Mouse (Mus musculus) CH12.LX (cell line): ENCODE measurements at regions not wholly inside any gene's neighbourhood (a gene's known extent, or its start where the extent isn't known, plus 50 kb on each side); places are given as distances from the start of the nearest gene placed in this dataset.

Experiments used
- CTCF ChIP-seq, 2 experiments: IDR thresholded peaks in 1 of 2; conservative IDR thresholded peaks in 1 of 2; 2 replicates each; pipeline ENCODE4 v1.5.1; 2011 to 2012; ENCODE audit warnings: low read depth in 2 of 2, low read length in 2 of 2, improper control_type of control experiment in 1 of 2, inconsistent platforms in 1 of 2, mild to moderate bottlenecking in 1 of 2, moderate library complexity in 1 of 2
- ELF1 ChIP-seq: IDR thresholded peaks from 2 replicates; pipeline ENCODE4 v1.6.1; 2014; ENCODE audit warnings: low read depth, mild to moderate bottlenecking, inconsistent platforms, low read length, improper control_type of control experiment
- EP300 ChIP-seq: IDR thresholded peaks from 2 replicates; pipeline ENCODE4 v1.6.1; 2011; ENCODE audit warnings: low read length, improper control_type of control experiment
- ETS1 ChIP-seq: conservative IDR thresholded peaks from 2 replicates; pipeline ENCODE4 v1.6.1; 2012; ENCODE audit warnings: low read depth, mild to moderate bottlenecking, inconsistent platforms, low read length, improper control_type of control experiment, moderate library complexity
- HCFC1 ChIP-seq: IDR thresholded peaks from 2 replicates; pipeline ENCODE4 v1.6.1; 2012; ENCODE audit warnings: low read depth, mild to moderate bottlenecking, inconsistent platforms, low read length, improper control_type of control experiment
- IRF4 ChIP-seq: IDR thresholded peaks from 2 replicates; pipeline ENCODE4 v1.6.1; 2014; ENCODE audit warnings: low read depth, mild to moderate bottlenecking, inconsistent platforms, low read length, improper control_type of control experiment
- JUN ChIP-seq: IDR thresholded peaks from 2 replicates; pipeline ENCODE4 v1.6.1; 2011; ENCODE audit warnings: low read depth, mild to moderate bottlenecking, low read length, improper control_type of control experiment, moderate library complexity; ENCODE audit not compliant: insufficient read depth
- KAT2A ChIP-seq: IDR thresholded peaks from 2 replicates; pipeline ENCODE4 v1.6.1; 2012; ENCODE audit warnings: low read length, improper control_type of control experiment, inconsistent platforms; ENCODE audit not compliant: insufficient replicate concordance
- MXI1 ChIP-seq: IDR thresholded peaks from 2 replicates; pipeline ENCODE4 v1.6.1; 2011; ENCODE audit warnings: mild to moderate bottlenecking, low read depth, low read length, improper control_type of control experiment
- POLR2A ChIP-seq: IDR thresholded peaks from 2 replicates; pipeline ENCODE4 v1.6.1; 2011; ENCODE audit warnings: low read depth, mild to moderate bottlenecking, improper control_type of control experiment, low read length
- TCF12 ChIP-seq: IDR thresholded peaks from 2 replicates; pipeline ENCODE4 v1.6.1; 2014; ENCODE audit warnings: low read depth, mild to moderate bottlenecking, inconsistent platforms, low read length, improper control_type of control experiment
- UBTF ChIP-seq: IDR thresholded peaks from 2 replicates; pipeline ENCODE4 v1.6.1; 2012; ENCODE audit warnings: low read depth, mild to moderate bottlenecking, inconsistent platforms, low read length, improper control_type of control experiment, moderate library complexity
- USF2 ChIP-seq: conservative IDR thresholded peaks from 2 replicates; pipeline ENCODE4 v1.6.1; 2011; ENCODE audit warnings: low read depth, low read length, improper control_type of control experiment
- ZNF384 ChIP-seq: IDR thresholded peaks from 2 replicates; pipeline ENCODE4 v1.6.1; 2012; ENCODE audit warnings: low read depth, low read length, improper control_type of control experiment, inconsistent platforms

GRCm38 (mm10) chr12:17492574-17492973 lies 52.0 kb upstream of the Odc1 start:
- TF ChIP-seq EP300: no peak
- TF ChIP-seq ETS1: no peak
- TF ChIP-seq ZNF384: no peak
- TF ChIP-seq HCFC1: no peak
- TF ChIP-seq TCF12: no peak
- no peak for TF ChIP-seq CTCF (conservative IDR thresholded peaks at IDR 0.05 in 1 of 2, IDR thresholded peaks at IDR 0.05 in 1 of 2; ENCODE audit: low read depth in 2 of 2, low read length in 2 of 2)
- TF ChIP-seq UBTF: no peak
- no peak for TF ChIP-seq KAT2A
- TF ChIP-seq IRF4: no peak
- TF ChIP-seq USF2: no peak
- no peak for TF ChIP-seq ELF1
- no peak for TF ChIP-seq POLR2A
- TF ChIP-seq MXI1: no peak
- TF ChIP-seq JUN: no peak
